Mouse (Mus musculus): ENCODE measurements around the gene Synj2.

Synj2 gene

GRCm38 (mm10) chr17:5975099-5975977 is 34.3 kb downstream of the Synj2 start:
- DNase-seq (ENCODE audit: low read depth, low spot score): peak; percentile 49

- no peak for DNase-seq (ENCODE audit: low read depth, low spot score)
These were observed 35.4 kb downstream of the Synj2 start for GRCm38 (mm10) chr17:5976221-5977055.

GRCm38 (mm10) chr17:5977056-5977920 is 36.2 kb downstream of the Synj2 start:
- peak; percentile 41 for DNase-seq (ENCODE audit: low read depth, low spot score)

- peak; percentile 62 for DNase-seq (ENCODE audit: low read depth, low spot score)
These were observed 36.9 kb downstream of the Synj2 start for GRCm38 (mm10) chr17:5977921-5978504.

- DNase-seq (ENCODE audit: low read depth, low spot score): no peak
These were observed 37.5 kb downstream of the Synj2 start for GRCm38 (mm10) chr17:5978505-5979077.

- peak; percentile 51 for DNase-seq (ENCODE audit: low read depth, low spot score)
These were observed 39.8 kb downstream of the Synj2 start for GRCm38 (mm10) chr17:5980860-5981259.

- DNase-seq (ENCODE audit: low read depth, low spot score): peak; percentile 33
These were observed 42.1 kb downstream of the Synj2 start for GRCm38 (mm10) chr17:5983150-5983549.

- no peak for DNase-seq (ENCODE audit: low read depth, low spot score)
These were observed 42.8 kb downstream of the Synj2 start for GRCm38 (mm10) chr17:5983901-5984300.

GRCm38 (mm10) chr17:5984700-5985231 is 43.7 kb downstream of the Synj2 start:
- peak; percentile 63 for DNase-seq (ENCODE audit: low read depth, low spot score)

GRCm38 (mm10) chr17:5985271-5985670 is 44.2 kb downstream of the Synj2 start:
- DNase-seq (ENCODE audit: low read depth, low spot score): no peak

GRCm38 (mm10) chr17:5987271-5988056 is 46.4 kb downstream of the Synj2 start:
- peak; percentile 55 for DNase-seq (ENCODE audit: low read depth, low spot score)

- no peak for DNase-seq (ENCODE audit: low read depth, low spot score)
These were observed 47.0 kb downstream of the Synj2 start for GRCm38 (mm10) chr17:5988102-5988501.

- DNase-seq (ENCODE audit: low read depth, low spot score): peak; percentile 76
These were observed 51.9 kb downstream of the Synj2 start for GRCm38 (mm10) chr17:5992866-5993580.

GRCm38 (mm10) chr17:5993581-5994260 is 52.6 kb downstream of the Synj2 start:
- no peak for DNase-seq (ENCODE audit: low read depth, low spot score)

GRCm38 (mm10) chr17:5994606-5995005 is 53.5 kb downstream of the Synj2 start:
- DNase-seq (ENCODE audit: low read depth, low spot score): no peak

GRCm38 (mm10) chr17:5996589-5996988 is 55.5 kb downstream of the Synj2 start:
- DNase-seq (ENCODE audit: low read depth, low spot score): no peak

- no peak for DNase-seq (ENCODE audit: low read depth, low spot score)
These were observed 56.5 kb downstream of the Synj2 start for GRCm38 (mm10) chr17:5997380-5998234.

GRCm38 (mm10) chr17:5998235-5998500 is 57.1 kb downstream of the Synj2 start:
- peak; percentile 81 for DNase-seq (ENCODE audit: low read depth, low spot score)

Measured in ZHBTc4 (cell line).